Mouse (Mus musculus): ENCODE measurements at regions not wholly inside any gene's neighbourhood (a gene's known extent, or its start where the extent isn't known, plus 50 kb on each side); places are given as distances from the start of the nearest gene placed in this dataset.

- Histone ChIP-seq H3K27me3 (no peaks in the 10 kb centered on the region), H3K36me3 (no peaks in the 10 kb centered on the region), H3K9me3 (no peaks in the 10 kb centered on the region), H3K4me3 (no peak overlapping the region), H3K9ac (replicated peaks) (no peak overlapping the region), H3K4me1 (no peaks in the 10 kb centered on the region), H3K27ac (replicated peaks) (no peak overlapping the region), H3K4me2 (replicated peaks) (no peak overlapping the region)
- WGBS = 23% methylated on average over 11 of the region's 11 CpGs
- peak; percentile 77 for ATAC-seq (replicated peaks)
Measured at GRCm38 (mm10) chr16:8117543-8118167, 307.3 kb downstream of the Tmem114 start.

- no peak for ATAC-seq (replicated peaks)
- no peak overlapping the region for H3K4me3 ChIP-seq
- no peaks in the 10 kb centered on the region for H3K36me3 ChIP-seq
- H3K9me3 ChIP-seq = no peaks in the 10 kb centered on the region
- peaks cover 12% of the 10 kb centered on the region for H3K4me1 ChIP-seq
- WGBS = 34% methylated on average over 9 of the region's 9 CpGs
- H3K4me2 ChIP-seq (replicated peaks) = no peak overlapping the region
- H3K9ac ChIP-seq (replicated peaks) = no peak overlapping the region
- H3K27me3 ChIP-seq = no peaks in the 10 kb centered on the region
- no peak overlapping the region for H3K27ac ChIP-seq (replicated peaks)
Measured at GRCm38 (mm10) chr16:8111329-8112116, 313.4 kb downstream of the Tmem114 start.

GRCm38 (mm10) chr16:8108141-8109122, 316.5 kb downstream of the Tmem114 start:
- Histone ChIP-seq H3K27me3 (no peaks in the 10 kb centered on the region), H3K36me3 (no peaks in the 10 kb centered on the region), H3K4me1 (peaks cover 12% of the 10 kb centered on the region), H3K27ac (replicated peaks) (no peak overlapping the region), H3K9ac (replicated peaks) (no peak overlapping the region), H3K9me3 (no peaks in the 10 kb centered on the region), H3K4me3 (no peak overlapping the region), H3K4me2 (replicated peaks) (no peak overlapping the region)
- WGBS = 50% methylated on average over 19 of the region's 19 CpGs
- ATAC-seq (replicated peaks) = no peak

GRCm38 (mm10) chr16:8079024-8079423, 345.9 kb downstream of the Tmem114 start:
- Histone ChIP-seq H3K4me2 (replicated peaks) (no peak overlapping the region), H3K9ac (replicated peaks) (no peak overlapping the region), H3K4me3 (no peak overlapping the region), H3K4me1 (no peaks in the 10 kb centered on the region), H3K36me3 (no peaks in the 10 kb centered on the region), H3K9me3 (no peaks in the 10 kb centered on the region), H3K27me3 (no peaks in the 10 kb centered on the region), H3K27ac (replicated peaks) (no peak overlapping the region)
- WGBS = 59% methylated on average over 2 of the region's 2 CpGs
- no peak for ATAC-seq (replicated peaks)

- Histone ChIP-seq H3K4me3 (no peak overlapping the region), H3K4me2 (replicated peaks) (no peak overlapping the region), H3K27me3 (no peaks in the 10 kb centered on the region), H3K4me1 (no peaks in the 10 kb centered on the region), H3K9ac (replicated peaks) (no peak overlapping the region), H3K27ac (replicated peaks) (no peak overlapping the region), H3K9me3 (no peaks in the 10 kb centered on the region), H3K36me3 (no peaks in the 10 kb centered on the region)
- ATAC-seq (replicated peaks) = no peak
- WGBS = 61% methylated on average over 3 of the region's 3 CpGs
Measured at GRCm38 (mm10) chr16:8078461-8078860, 346.5 kb downstream of the Tmem114 start.

- H3K4me3 ChIP-seq = no peak overlapping the region
- H3K9me3 ChIP-seq = no peaks in the 10 kb centered on the region
- WGBS = 70% methylated on average over 4 of the region's 4 CpGs
- H3K27ac ChIP-seq (replicated peaks) = no peak overlapping the region
- H3K9ac ChIP-seq (replicated peaks) = no peak overlapping the region
- H3K27me3 ChIP-seq = no peaks in the 10 kb centered on the region
- no peaks in the 10 kb centered on the region for H3K4me1 ChIP-seq
- no peak for ATAC-seq (replicated peaks)
- H3K36me3 ChIP-seq = no peaks in the 10 kb centered on the region
- no peak overlapping the region for H3K4me2 ChIP-seq (replicated peaks)
Measured at GRCm38 (mm10) chr16:8074729-8075128, 350.2 kb downstream of the Tmem114 start.

- Histone ChIP-seq H3K27ac (replicated peaks) (no peak overlapping the region), H3K4me3 (no peak overlapping the region), H3K4me2 (replicated peaks) (no peak overlapping the region), H3K4me1 (no peaks in the 10 kb centered on the region), H3K9ac (replicated peaks) (no peak overlapping the region), H3K36me3 (no peaks in the 10 kb centered on the region), H3K27me3 (no peaks in the 10 kb centered on the region), H3K9me3 (no peaks in the 10 kb centered on the region)
- ATAC-seq (replicated peaks) = no peak
- 65% methylated on average over 5 of the region's 5 CpGs for WGBS
Measured at GRCm38 (mm10) chr16:8053936-8054335, 371.0 kb downstream of the Tmem114 start.

GRCm38 (mm10) chr16:8008966-8009365, 416.0 kb downstream of the Tmem114 start:
- no peaks in the 10 kb centered on the region for H3K9me3 ChIP-seq
- no peak overlapping the region for H3K4me2 ChIP-seq (replicated peaks)
- no peak overlapping the region for H3K27ac ChIP-seq (replicated peaks)
- no peak overlapping the region for H3K4me3 ChIP-seq
- H3K4me1 ChIP-seq = no peaks in the 10 kb centered on the region
- no peak for ATAC-seq (replicated peaks)
- H3K36me3 ChIP-seq = no peaks in the 10 kb centered on the region
- H3K9ac ChIP-seq (replicated peaks) = no peak overlapping the region
- 75% methylated on average over 3 of the region's 3 CpGs for WGBS
- H3K27me3 ChIP-seq = no peaks in the 10 kb centered on the region

- no peak overlapping the region for H3K27ac ChIP-seq (replicated peaks)
- 82% methylated on average over 3 of the region's 3 CpGs for WGBS
Measured at GRCm38 (mm10) chr16:8006631-8007030, 418.3 kb downstream of the Tmem114 start.

GRCm38 (mm10) chr16:8002339-8003089, 422.4 kb downstream of the Tmem114 start:
- no peak overlapping the region for H3K4me3 ChIP-seq
- no peak overlapping the region for H3K4me2 ChIP-seq (replicated peaks)
- H3K9ac ChIP-seq (replicated peaks) = no peak overlapping the region
- no peaks in the 10 kb centered on the region for H3K27me3 ChIP-seq
- H3K27ac ChIP-seq (replicated peaks) = no peak overlapping the region
- no peak for ATAC-seq (replicated peaks)
- 82% methylated on average over 7 of the region's 7 CpGs for WGBS
- H3K4me1 ChIP-seq = peaks cover 3% of the 10 kb centered on the region; the same call in 1 of the 2 replicates
- no peaks in the 10 kb centered on the region for H3K36me3 ChIP-seq
- no peaks in the 10 kb centered on the region for H3K9me3 ChIP-seq

More at GRCm38 (mm10) chr16:8006631-8007030, 418.3 kb downstream of the Tmem114 start:
- peaks cover 3% of the 10 kb centered on the region; the same call in 1 of the 2 replicates for H3K4me1 ChIP-seq
- H3K9me3 ChIP-seq = no peaks in the 10 kb centered on the region
- H3K4me2 ChIP-seq (replicated peaks) = no peak overlapping the region
- ATAC-seq (replicated peaks) = no peak
- H3K9ac ChIP-seq (replicated peaks) = no peak overlapping the region
- H3K4me3 ChIP-seq = no peak overlapping the region
- no peaks in the 10 kb centered on the region for H3K27me3 ChIP-seq
- no peaks in the 10 kb centered on the region for H3K36me3 ChIP-seq

- Histone ChIP-seq H3K27ac (replicated peaks) (no peak overlapping the region), H3K27me3 (no peaks in the 10 kb centered on the region), H3K4me3 (no peak overlapping the region), H3K4me2 (replicated peaks) (no peak overlapping the region), H3K4me1 (no peaks in the 10 kb centered on the region), H3K36me3 (no peaks in the 10 kb centered on the region), H3K9me3 (no peaks in the 10 kb centered on the region), H3K9ac (replicated peaks) (no peak overlapping the region)
- WGBS = 35% methylated on average over 10 of the region's 10 CpGs
- no peak for ATAC-seq (replicated peaks)
Measured at GRCm38 (mm10) chr16:7982816-7983215, 442.1 kb downstream of the Tmem114 start.

All from forebrain, embryonic 15.5 days (tissue).